Comparison of ENCODE assay signal across 17 mouse cellular contexts in genomic region chr1:185608440-185608839, GRCm38 (mm10).
"Had no signal": no experiment of that assay in that cellular context is flagged by ENCODE, and none has a peak within 500 bp of the region (broad histone marks: within the 10 kb centered on the region; RNA-seq: fewer than 3 reads in every experiment).

No protein-coding gene starts in this region.

- ATAC-seq: lung, postnatal 0 days; midbrain, embryonic 13.5 days; midbrain, embryonic 15.5 days had no signal

- H3K9ac ChIP-seq: lung, embryonic 15.5 days; midbrain, embryonic 13.5 days; midbrain, embryonic 15.5 days; neural tube, embryonic 12.5 days; stomach, embryonic 15.5 days had no signal

- DNase-seq: lung, adult 2 months; lung, postnatal 14 days; lung, postnatal 36 days; right cerebral cortex, postnatal 14 days; thymus, adult 2 months; thymus, postnatal 25 days; thymus, postnatal 4 days had no signal

- H3K4me2 ChIP-seq: lung, embryonic 15.5 days; midbrain, embryonic 11.5 days; midbrain, embryonic 13.5 days; midbrain, embryonic 15.5 days; neural tube, embryonic 12.5 days; stomach, embryonic 15.5 days had no signal

- H3K4me1 ChIP-seq: lung, embryonic 15.5 days; megakaryocyte, embryonic 14.5 days; midbrain, embryonic 13.5 days; midbrain, embryonic 15.5 days; neural tube, embryonic 12.5 days; stomach, embryonic 15.5 days had no signal

- H3K27me3 ChIP-seq: lung, embryonic 15.5 days; megakaryocyte, embryonic 14.5 days; midbrain, embryonic 13.5 days; midbrain, embryonic 15.5 days; neural tube, embryonic 12.5 days; stomach, embryonic 15.5 days had no signal

- H3K4me3 ChIP-seq: lung, embryonic 15.5 days; megakaryocyte, embryonic 14.5 days; midbrain, embryonic 13.5 days; midbrain, embryonic 15.5 days; neural tube, embryonic 12.5 days; stomach, embryonic 15.5 days had no signal

- H3K27ac ChIP-seq: lung, embryonic 15.5 days; macrophage; midbrain, embryonic 13.5 days; midbrain, embryonic 15.5 days; neural tube, embryonic 12.5 days; stomach, embryonic 15.5 days; stomach, postnatal 0 days had no signal

- H3K9me3 ChIP-seq: lung, embryonic 15.5 days; midbrain, embryonic 13.5 days; midbrain, embryonic 15.5 days; neural tube, embryonic 12.5 days; stomach, embryonic 15.5 days had no signal

- H3K36me3 ChIP-seq: lung, embryonic 15.5 days; midbrain, embryonic 13.5 days; midbrain, embryonic 15.5 days; neural tube, embryonic 12.5 days; stomach, embryonic 15.5 days had no signal
